Mouse (Mus musculus) thymus, adult 2 months (tissue): Measurements from ENCODE around the gene Dgki. TPM values are rescaled to one million over a fixed set of nuclear protein-coding genes. Genes with fewer than 3 reads are reported as not detected.
"Not testable (repeated sequence)": the region's sequence is repeated elsewhere in the genome, so short reads cannot be mapped to it uniquely, and the experiment has no call there.

ENCODE experiments used
- DNase-seq: peaks from one replicate; pipeline ENCODE4 v3.0.0; 2021
- H3K27ac ChIP-seq: fragments of 200-500 bp; 2 replicates; pipeline ENCODE4 v1.5.1; 2012; ENCODE audit warnings: low read length, control low read depth; ENCODE audit not compliant: control insufficient read depth, insufficient read depth
- H3K27me3 ChIP-seq: fragments of 200-500 bp; 2 replicates; pipeline ENCODE4 v1.6.1; 2012; ENCODE audit warnings: mild to moderate bottlenecking, low read length, moderate library complexity, mixed read lengths; ENCODE audit not compliant: control insufficient read depth, insufficient read depth
- H3K36me3 ChIP-seq: fragments of 200-500 bp; 2 replicates; pipeline ENCODE4 v1.6.1; 2012; ENCODE audit warnings: mild to moderate bottlenecking, low read length, moderate library complexity; ENCODE audit not compliant: control insufficient read depth, insufficient read depth
- H3K4me1 ChIP-seq: fragments of 200-500 bp; replicated peaks from 2 replicates; pipeline ENCODE4 v1.6.1; 2012; ENCODE audit warnings: low read length; ENCODE audit not compliant: control insufficient read depth, insufficient read depth
- H3K4me3 ChIP-seq: fragments of 200-500 bp; 2 replicates; pipeline ENCODE4 v1.5.1; 2012; ENCODE audit warnings: mild to moderate bottlenecking, low read length, control low read depth, moderate library complexity; ENCODE audit not compliant: control insufficient read depth, insufficient read depth
- CTCF ChIP-seq: fragments of 200-500 bp; IDR thresholded peaks from 2 replicates; pipeline ENCODE4 v1.5.1; 2012; ENCODE audit warnings: mild to moderate bottlenecking, control low read depth, low read length, moderate library complexity, borderline replicate concordance; ENCODE audit not compliant: control insufficient read depth, poor library complexity, insufficient read depth; ENCODE audit errors: extremely low read depth
- POLR2A ChIP-seq: fragments of 200-500 bp; IDR thresholded peaks from 2 replicates; pipeline ENCODE4 v1.6.1; 2012; ENCODE audit warnings: mild to moderate bottlenecking, low read length, control low read depth, moderate library complexity; ENCODE audit not compliant: control insufficient read depth, poor library complexity, insufficient read depth; ENCODE audit errors: extremely low read depth
- WGBS: fragments of 180-500 bp; shearing (Covaris S2); methylation state at CpG from one replicate; pipeline ENCODE4 v1.1.7; 2018; 5-methylcytosine and 5-hydroxymethylcytosine counted together
- polyA plus RNA-seq: library from polyadenylated mRNA; depleted of rRNA; stranded (reverse); fragments of >200 nt; gene quantifications from 2 replicates; pipeline ENCODE4 v1.2.3, GENCODE M21; 2012

The Dgki gene
- polyA plus RNA-seq, 1 experiment = 0.15 TPM

- H3K4me3 ChIP-seq = no peak overlapping the region
- 95% methylated on average over 19 of the region's 19 CpGs for WGBS
- no peak for DNase-seq
Observed at GRCm38 (mm10) chr6:37120417-37121154, 179.4 kb downstream of the Dgki start.

GRCm38 (mm10) chr6:37119205-37119604, 180.8 kb downstream of the Dgki start:
- Histone ChIP-seq H3K27ac (no peak overlapping the region), H3K4me3 (no peak overlapping the region), H3K27me3 (no peaks in the 10 kb centered on the region), H3K36me3 (no peaks in the 10 kb centered on the region), H3K4me1 (no peaks in the 10 kb centered on the region)
- TF ChIP-seq POLR2A = no peak
- no peak for TF ChIP-seq CTCF
- DNase-seq = no peak
- WGBS = 71% methylated on average over 3 of the region's 3 CpGs

More at GRCm38 (mm10) chr6:37120417-37121154, 179.4 kb downstream of the Dgki start:
- no peak for TF ChIP-seq CTCF
- no peak for TF ChIP-seq POLR2A
- Histone ChIP-seq H3K36me3 (no peaks in the 10 kb centered on the region), H3K27ac (no peak overlapping the region), H3K27me3 (no peaks in the 10 kb centered on the region), H3K4me1 (no peaks in the 10 kb centered on the region)

- no peaks in the 10 kb centered on the region for H3K27me3 ChIP-seq
- H3K4me1 ChIP-seq = no peaks in the 10 kb centered on the region
- no peak for TF ChIP-seq POLR2A
- no peak for TF ChIP-seq CTCF
- no peak overlapping the region for H3K27ac ChIP-seq
- H3K4me3 ChIP-seq = no peak overlapping the region
- H3K36me3 ChIP-seq = no peaks in the 10 kb centered on the region
- WGBS = 96% methylated on average over 4 of the region's 4 CpGs
- DNase-seq = no peak
Observed at GRCm38 (mm10) chr6:37113048-37113447, 186.9 kb downstream of the Dgki start.

GRCm38 (mm10) chr6:37106236-37106635, 193.7 kb downstream of the Dgki start:
- DNase-seq, H3K36me3 ChIP-seq, H3K4me3 ChIP-seq, H3K27me3 ChIP-seq, H3K4me1 ChIP-seq, H3K27ac ChIP-seq: not testable (repeated sequence)
- 93% methylated on average over 6 of the region's 6 CpGs for WGBS

- H3K4me3 ChIP-seq = no peak overlapping the region
- 83% methylated on average over 5 of the region's 5 CpGs for WGBS
- H3K27ac ChIP-seq = no peak overlapping the region
- no peaks in the 10 kb centered on the region for H3K4me1 ChIP-seq
- H3K27me3 ChIP-seq = no peaks in the 10 kb centered on the region
- H3K36me3 ChIP-seq = no peaks in the 10 kb centered on the region
- TF ChIP-seq POLR2A (no peak), CTCF (no peak)
- no peak for DNase-seq
Observed at GRCm38 (mm10) chr6:37100413-37100812, 199.6 kb downstream of the Dgki start.

GRCm38 (mm10) chr6:37097356-37098155, 202.4 kb downstream of the Dgki start:
- TF ChIP-seq POLR2A = no peak
- peak; percentile 74; the same call in 1 of the 2 replicates for TF ChIP-seq CTCF
- no peaks in the 10 kb centered on the region for H3K27me3 ChIP-seq
- DNase-seq = peak; percentile 42
- no peak overlapping the region for H3K27ac ChIP-seq
- no peaks in the 10 kb centered on the region for H3K36me3 ChIP-seq
- no peaks in the 10 kb centered on the region for H3K4me1 ChIP-seq
- H3K4me3 ChIP-seq = no peak overlapping the region
- 51% methylated on average over 18 of the region's 18 CpGs for WGBS

- Histone ChIP-seq H3K27ac (no peak overlapping the region), H3K4me3 (no peak overlapping the region), H3K36me3 (no peaks in the 10 kb centered on the region), H3K4me1 (no peaks in the 10 kb centered on the region), H3K27me3 (no peaks in the 10 kb centered on the region)
- no peak for DNase-seq
- 77% methylated on average over 12 of the region's 12 CpGs for WGBS
- TF ChIP-seq POLR2A = no peak
- TF ChIP-seq CTCF = no peak
Observed at GRCm38 (mm10) chr6:37096840-37097305, 203.1 kb downstream of the Dgki start.
